Mouse (Mus musculus): ENCODE measurements around the gene Zfp709.
A peak's percentile ranks its signal among the peaks of the same experiment; 100 is the strongest.
"Not testable (repeated sequence)": the region's sequence is repeated elsewhere in the genome, so short reads cannot be mapped to it uniquely, and the experiment has no call there.

Gene Zfp709

DNA sequence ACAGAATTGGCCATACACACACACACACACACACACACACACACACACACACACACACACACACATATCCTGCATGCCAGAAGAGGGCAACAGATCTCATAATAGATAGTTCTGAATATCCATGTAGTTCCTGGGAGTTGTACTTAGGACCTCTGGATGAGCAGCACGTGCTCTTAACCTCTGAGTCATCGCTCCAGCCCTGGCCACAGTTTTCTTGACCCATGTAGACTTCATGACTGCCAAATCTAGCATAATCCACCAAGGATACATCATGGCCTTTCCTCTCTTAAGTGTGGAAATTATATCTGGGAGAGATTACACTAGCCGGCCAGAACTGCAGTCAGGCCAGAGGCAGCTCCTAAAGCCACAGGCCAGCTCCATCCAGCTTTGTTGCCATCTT, 44.7 kb downstream of the Zfp709 start:
- no peak for DNase-seq

DNA sequence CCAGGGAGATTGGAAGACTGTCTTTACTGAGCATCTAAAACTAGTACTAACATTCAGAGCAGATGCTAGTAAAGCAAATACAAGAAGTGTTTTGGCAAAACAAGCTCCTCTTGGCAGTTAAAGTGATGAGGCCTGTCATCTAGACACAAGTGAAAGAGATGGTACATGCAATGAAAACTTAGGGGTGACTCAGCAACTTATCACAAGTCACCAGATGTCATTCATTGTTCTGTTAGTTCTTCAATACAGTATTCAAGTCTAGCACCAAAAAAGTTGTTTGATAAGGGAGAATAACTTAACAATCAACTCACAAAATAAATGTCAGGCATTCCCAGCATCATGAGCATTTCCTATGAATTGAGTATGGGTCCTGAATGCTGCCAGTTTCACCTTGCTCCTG, 46.0 kb downstream of the Zfp709 start:
- DNase-seq, result no peak

DNA sequence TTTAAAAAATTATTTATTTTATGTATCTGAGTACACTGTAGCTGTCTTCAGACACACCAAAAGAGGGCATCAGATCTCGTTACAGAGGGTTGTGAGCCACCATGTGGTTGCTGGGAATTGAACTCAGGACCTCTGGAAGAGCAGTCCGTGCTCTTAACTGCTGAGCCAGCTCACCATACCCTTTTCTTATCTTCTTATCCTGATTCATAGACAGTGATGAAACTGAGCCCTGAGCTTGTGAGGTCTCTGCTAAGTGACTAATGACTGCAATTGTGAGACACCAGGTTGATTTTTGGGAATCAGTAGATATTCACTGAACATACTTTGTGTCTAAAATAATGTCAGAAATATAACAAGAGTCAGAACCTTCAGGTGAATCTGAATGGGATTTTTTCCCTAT, 56.2 kb downstream of the Zfp709 start:
- not testable (repeated sequence) for DNase-seq

DNA sequence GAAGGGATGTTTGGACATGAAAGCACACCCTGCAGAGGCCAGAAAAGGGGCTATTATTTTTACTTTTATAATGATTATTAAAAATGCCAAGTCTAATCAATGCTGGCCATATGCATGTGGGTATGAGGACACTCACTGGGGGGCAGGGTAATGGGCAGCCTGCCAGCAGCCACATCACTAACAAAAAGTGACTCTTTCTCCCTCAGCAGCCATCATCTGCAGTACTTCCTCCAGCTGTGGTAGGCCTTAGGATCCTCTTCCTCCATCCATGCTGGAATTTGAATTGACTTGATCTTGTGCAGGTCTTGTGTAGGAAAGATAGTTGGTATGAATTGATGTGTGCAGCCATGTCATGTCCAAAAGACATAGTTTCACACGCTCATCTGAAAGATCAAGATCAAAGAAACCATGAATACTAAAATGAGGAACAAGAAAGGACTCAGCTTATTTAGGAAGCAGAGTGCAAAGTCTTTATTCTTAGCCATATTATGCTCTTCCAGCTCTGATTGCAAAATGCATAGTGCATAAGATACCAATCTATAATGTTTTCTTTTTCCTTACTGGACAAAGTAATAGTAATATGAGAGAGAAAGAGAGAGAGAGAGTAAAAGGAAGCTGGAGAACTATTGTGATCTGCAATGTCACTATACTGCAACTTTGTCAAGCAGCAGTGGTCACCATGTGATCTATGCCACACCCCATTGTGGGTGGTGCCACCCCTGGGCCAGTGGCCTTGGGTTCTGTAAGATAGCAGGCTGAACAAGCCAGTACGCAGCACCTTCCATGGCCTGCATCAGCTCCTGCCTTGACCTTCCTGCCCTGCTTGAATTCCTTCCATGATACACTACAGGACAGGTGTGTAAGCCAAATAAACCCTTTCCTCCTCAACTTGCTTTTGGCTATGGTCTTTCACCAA, 58.7 kb downstream of the Zfp709 start:
- DNase-seq, result peak in 1 of 2 experiments; percentile 20

DNA sequence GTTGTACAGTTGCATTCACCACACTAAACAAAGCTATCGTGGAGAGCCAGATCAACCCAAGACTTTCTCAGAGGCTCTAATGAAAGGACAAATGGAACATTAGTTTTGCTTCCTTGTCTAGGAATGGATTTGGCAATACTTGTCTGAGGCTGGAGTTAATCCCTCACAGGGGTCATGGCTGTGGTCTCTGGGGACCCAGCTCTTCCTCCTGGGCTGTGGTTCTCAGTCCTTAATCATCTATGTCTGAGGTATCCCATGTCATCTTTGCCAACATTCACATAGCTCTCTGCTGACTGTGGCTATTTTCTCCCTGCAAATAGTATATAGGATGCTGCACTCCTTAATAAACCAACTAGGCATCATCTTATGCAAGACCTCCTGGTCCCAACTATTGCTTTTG, 60.0 kb downstream of the Zfp709 start:
- DNase-seq, result no peak
